Mouse (Mus musculus) lung, adult 2 months (tissue): Measurements from ENCODE around the gene Ston2. TPM values are rescaled to one million over a fixed set of nuclear protein-coding genes. Genes with fewer than 3 reads are reported as not detected.
A peak's percentile ranks its signal among the peaks of the same experiment; 100 is the strongest.
"Not testable (repeated sequence)": the region's sequence is repeated elsewhere in the genome, so short reads cannot be mapped to it uniquely, and the experiment has no call there.

Source experiments
- DNase-seq: peaks from one replicate; pipeline ENCODE4 v3.0.0; 2022
- H3K4me1 ChIP-seq: fragments of 200-500 bp; 2 replicates; pipeline ENCODE4 v1.6.1; 2011; ENCODE audit warnings: low read length; ENCODE audit not compliant: control insufficient read depth, insufficient read depth
- H3K4me3 ChIP-seq: fragments of 200-500 bp; replicated peaks from 2 replicates; pipeline ENCODE3; 2011; ENCODE audit warnings: low read depth, mild to moderate bottlenecking, control low read depth, low read length; ENCODE audit errors: extremely low read depth
- CTCF ChIP-seq: fragments of 200-500 bp; IDR thresholded peaks from 2 replicates; pipeline ENCODE4 v1.5.1; 2011; ENCODE audit warnings: mild to moderate bottlenecking, low read length, control low read depth; ENCODE audit not compliant: insufficient read depth
- POLR2A ChIP-seq: fragments of 200-500 bp; IDR thresholded peaks from 2 replicates; pipeline ENCODE4 v1.6.1; 2011; ENCODE audit warnings: low read depth, mild to moderate bottlenecking, control low read depth, low read length, borderline replicate concordance; ENCODE audit errors: extremely low read depth
- WGBS: fragments of 180-500 bp; shearing (Covaris S2); methylation state at CpG from one replicate; pipeline ENCODE4 v1.1.7; 2018; 5-methylcytosine and 5-hydroxymethylcytosine counted together
- polyA plus RNA-seq: library from polyadenylated mRNA; depleted of rRNA; stranded (reverse); fragments of >200 nt; gene quantifications from 2 replicates; pipeline ENCODE4 v1.2.3, GENCODE M21; 2012

Gene Ston2
- polyA plus RNA-seq, 1 experiment, result 22.2 TPM

GRCm38 (mm10) chr12:91796774-91797173 lies 8.6 kb upstream of the Ston2 start:
- no peaks in the 10 kb centered on the region for H3K4me1 ChIP-seq
- 51% methylated on average over 4 of the region's 4 CpGs for WGBS
- DNase-seq, result no peak
- TF ChIP-seq POLR2A (no peak), CTCF (no peak)
- H3K4me3 ChIP-seq, result no peak overlapping the region

GRCm38 (mm10) chr12:91793266-91793665 lies 5.1 kb upstream of the Ston2 start:
- DNase-seq, result no peak
- 76% methylated on average over 8 of the region's 8 CpGs for WGBS
- TF ChIP-seq CTCF (no peak), POLR2A (no peak)
- no peaks in the 10 kb centered on the region for H3K4me1 ChIP-seq
- no peak overlapping the region for H3K4me3 ChIP-seq

- Histone ChIP-seq H3K4me1 (no peaks in the 10 kb centered on the region), H3K4me3 (no peak overlapping the region)
- WGBS, result 52% methylated on average over 4 of the region's 4 CpGs
- TF ChIP-seq POLR2A, result no peak
- no peak for TF ChIP-seq CTCF
- DNase-seq, result no peak
These were observed 3.6 kb upstream of the Ston2 start for GRCm38 (mm10) chr12:91791822-91792221.

GRCm38 (mm10) chr12:91789801-91790200 lies 1.6 kb upstream of the Ston2 start:
- peak; percentile 51 for TF ChIP-seq CTCF
- TF ChIP-seq POLR2A, result no peak
- WGBS, result 55% methylated on average over 6 of the region's 6 CpGs
- no peaks in the 10 kb centered on the region for H3K4me1 ChIP-seq
- H3K4me3 ChIP-seq, result no peak overlapping the region
- DNase-seq, result peak; percentile 60

- DNase-seq, H3K4me1 ChIP-seq, H3K4me3 ChIP-seq: not testable (repeated sequence)
- 68% methylated on average over 3 of the region's 3 CpGs for WGBS
These were observed 259 bp upstream of the Ston2 start for GRCm38 (mm10) chr12:91788446-91788845.

- DNase-seq, result no peak
- TF ChIP-seq CTCF (no peak), POLR2A (no peak)
- 27% methylated on average over 10 of the region's 10 CpGs for WGBS
- Histone ChIP-seq H3K4me1 (no peaks in the 10 kb centered on the region), H3K4me3 (no peak overlapping the region)
These were observed 1.8 kb downstream of the Ston2 start for GRCm38 (mm10) chr12:91786355-91786754.

- no peak for DNase-seq
- 90% methylated on average over 5 of the region's 5 CpGs for whole genome bisulfite sequencing
- TF ChIP-seq POLR2A (no peak), CTCF (no peak)
- Histone ChIP-seq H3K4me1 (peaks cover 2% of the 10 kb centered on the region; the same call in 1 of the 2 replicates), H3K4me3 (no peak overlapping the region)
These were observed 6.8 kb downstream of the Ston2 start for GRCm38 (mm10) chr12:91781432-91781831.

GRCm38 (mm10) chr12:91780531-91780930 lies 7.7 kb downstream of the Ston2 start:
- WGBS, result 78% methylated on average over 3 of the region's 3 CpGs
- peaks cover 3% of the 10 kb centered on the region; the same call in 1 of the 2 replicates for H3K4me1 ChIP-seq
- H3K4me3 ChIP-seq, result no peak overlapping the region
- no peak for TF ChIP-seq CTCF
- no peak for TF ChIP-seq POLR2A
- DNase-seq, result no peak

GRCm38 (mm10) chr12:91779004-91779365 lies 9.2 kb downstream of the Ston2 start:
- Histone ChIP-seq H3K4me3 (peak overlapping the region; percentile 77), H3K4me1 (peaks cover 3% of the 10 kb centered on the region; the same call in 1 of the 2 replicates)
- 1% methylated on average over 35 of the region's 35 CpGs for WGBS
- DNase-seq, result peak; percentile 82
- no peak for TF ChIP-seq POLR2A
- TF ChIP-seq CTCF, result no peak

GRCm38 (mm10) chr12:91778211-91779003 lies 9.8 kb downstream of the Ston2 start:
- Histone ChIP-seq H3K4me1 (peaks cover 3% of the 10 kb centered on the region; the same call in 1 of the 2 replicates), H3K4me3 (peak overlapping the region; percentile 77)
- TF ChIP-seq CTCF, result no peak
- no peak for TF ChIP-seq POLR2A
- 2% methylated on average over 51 of the region's 51 CpGs for WGBS
- peak; percentile 65 for DNase-seq

GRCm38 (mm10) chr12:91776342-91776741 lies 11.8 kb downstream of the Ston2 start:
- DNase-seq, result no peak
- WGBS, result 52% methylated on average over 5 of the region's 5 CpGs
- Histone ChIP-seq H3K4me3 (no peak overlapping the region), H3K4me1 (peaks cover 3% of the 10 kb centered on the region; the same call in 1 of the 2 replicates)
- no peak for TF ChIP-seq POLR2A
- TF ChIP-seq CTCF, result no peak
